Mouse (Mus musculus) frontal cortex, adult (tissue): Measurements from ENCODE around the gene Fpr-rs7.

Source experiments
- ATAC-seq: cut with Nextera tagmentation; 2 replicates; pipeline ENCODE4 v1.9.2; 2017; ENCODE audit warnings: mild to moderate bottlenecking, moderate library complexity, mixed read lengths; ENCODE audit not compliant: low TSS enrichment

The Fpr-rs7 gene

DNA sequence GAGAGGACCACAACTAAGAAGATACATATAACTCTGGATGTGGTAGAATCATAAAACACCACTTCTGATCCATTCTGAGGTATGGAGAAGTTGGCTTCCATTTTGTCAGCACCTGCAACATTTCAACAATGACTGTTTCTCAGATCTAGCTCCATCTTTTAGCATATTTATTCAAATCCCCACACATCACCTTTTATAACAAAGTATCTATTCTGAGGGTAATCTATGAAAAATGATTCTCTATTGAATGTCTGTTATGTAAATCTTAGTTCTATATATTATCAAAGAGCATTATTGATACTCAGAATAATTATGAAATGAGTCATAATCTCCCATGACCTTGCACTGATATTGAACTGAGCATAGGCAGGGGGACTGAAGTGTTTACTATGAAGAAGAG, at the start of gene Fpr-rs7:
Gene Fpr-rs7, minus strand, starts transcription at position 101 of the 400 bp plus-strand sequence.
- no peak for ATAC-seq

DNA sequence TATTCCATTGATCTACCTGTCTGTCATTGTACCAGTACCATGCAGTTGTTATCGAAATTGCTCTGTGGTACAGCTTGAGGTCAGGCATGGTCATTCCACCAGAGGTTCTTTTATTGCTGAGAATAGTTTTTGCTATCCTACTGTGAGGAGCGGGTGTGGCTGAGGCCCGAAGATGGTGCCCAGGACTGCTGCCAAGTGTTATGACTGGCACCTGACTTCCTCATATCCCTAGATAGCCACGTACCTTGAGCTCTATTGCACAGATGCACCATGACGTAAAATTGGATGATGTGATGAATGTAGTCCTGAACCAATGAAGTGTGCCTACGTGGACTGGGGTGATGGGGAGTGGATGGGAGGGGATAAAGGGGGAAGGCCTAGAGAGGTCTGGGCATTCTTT, 39.9 kb downstream of the Fpr-rs7 start:
- ATAC-seq: no peak

DNA sequence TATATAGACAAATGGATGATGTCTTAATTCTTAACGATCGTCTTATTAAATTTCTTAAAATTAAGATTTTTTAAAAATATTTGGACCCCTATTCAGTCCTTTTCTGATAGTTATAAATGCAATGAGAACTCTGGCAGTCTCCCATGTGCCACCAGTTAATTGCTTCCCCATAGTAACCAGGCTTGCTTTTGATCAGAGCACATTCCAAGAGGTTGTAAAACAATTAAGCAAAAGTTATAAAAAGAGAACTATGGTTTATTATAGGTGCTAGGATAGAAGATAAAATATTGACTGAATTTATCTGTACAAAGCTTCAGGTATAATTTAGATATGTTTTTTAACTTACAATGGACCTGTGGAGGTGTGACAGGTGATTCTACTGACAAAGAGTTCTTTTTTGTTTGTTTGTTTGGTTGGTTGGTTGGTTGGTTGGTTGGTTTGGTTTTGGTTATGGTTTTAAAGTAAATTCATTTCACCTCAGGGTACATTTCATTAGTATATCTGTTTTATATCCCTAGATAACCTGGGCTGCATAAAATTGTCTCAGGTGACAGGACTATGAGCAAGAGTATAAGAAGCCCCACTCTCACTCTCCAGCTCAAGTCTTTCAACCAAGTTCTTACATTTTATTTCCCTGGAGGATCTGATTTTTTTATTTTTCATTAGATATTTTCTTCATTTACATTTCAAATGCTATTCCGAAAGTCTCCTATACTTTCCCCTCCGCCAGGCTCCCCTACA, 42.2 kb downstream of the Fpr-rs7 start:
- no peak for ATAC-seq
